Mouse (Mus musculus) hindbrain, embryonic 10.5 days (tissue): ENCODE measurements around the gene Cfap299. TPM values are rescaled to one million over a fixed set of nuclear protein-coding genes. Genes with fewer than 3 reads are reported as not detected.

Experiments
- DNase-seq: peaks from one replicate; pipeline ENCODE4 v3.0.0-alpha.2; 2017; ENCODE audit warnings: low spot score
- H3K27ac ChIP-seq: fragments of 300-500 bp; sonication (generic); 2 replicates; pipeline ENCODE4 v1.5.1; 2016; ENCODE audit warnings: mild to moderate bottlenecking, moderate library complexity
- H3K27me3 ChIP-seq: fragments of 300-500 bp; sonication (generic); 2 replicates; pipeline ENCODE4 v1.6.1; 2016; ENCODE audit warnings: mild to moderate bottlenecking; ENCODE audit not compliant: poor library complexity, insufficient read depth, severe bottlenecking
- H3K36me3 ChIP-seq: fragments of 300-500 bp; sonication (generic); 2 replicates; pipeline ENCODE4 v1.6.1; 2016; ENCODE audit warnings: mild to moderate bottlenecking, moderate library complexity
- H3K4me1 ChIP-seq: fragments of 300-500 bp; sonication (generic); replicated peaks from 2 replicates; pipeline ENCODE4 v1.6.1; 2016; ENCODE audit warnings: mild to moderate bottlenecking
- H3K4me3 ChIP-seq: fragments of 300-500 bp; sonication (generic); 2 replicates; pipeline ENCODE4 v1.5.1; 2016; ENCODE audit warnings: mild to moderate bottlenecking, moderate library complexity
- H3K9me3 ChIP-seq: fragments of 300-500 bp; sonication (generic); 2 replicates; pipeline ENCODE4 v1.6.1; 2016; ENCODE audit warnings: mild to moderate bottlenecking, moderate library complexity
- WGBS: fragments of 180-500 bp; shearing (Covaris S2); methylation state at CpG from one replicate; pipeline ENCODE4 v1.1.7; 2016; 5-methylcytosine and 5-hydroxymethylcytosine counted together
- polyA plus RNA-seq: library from polyadenylated mRNA; unstranded; fragments of >200 nt; fragmentation: Nextera tagmentation; extraction: Ambion mirVana; gene quantifications from 2 replicates; pipeline ENCODE4 v1.2.1, GENCODE M21; 2016

Gene Cfap299
- polyA plus RNA-seq, 1 experiment from 2014 or later: 2.2 TPM

DNA sequence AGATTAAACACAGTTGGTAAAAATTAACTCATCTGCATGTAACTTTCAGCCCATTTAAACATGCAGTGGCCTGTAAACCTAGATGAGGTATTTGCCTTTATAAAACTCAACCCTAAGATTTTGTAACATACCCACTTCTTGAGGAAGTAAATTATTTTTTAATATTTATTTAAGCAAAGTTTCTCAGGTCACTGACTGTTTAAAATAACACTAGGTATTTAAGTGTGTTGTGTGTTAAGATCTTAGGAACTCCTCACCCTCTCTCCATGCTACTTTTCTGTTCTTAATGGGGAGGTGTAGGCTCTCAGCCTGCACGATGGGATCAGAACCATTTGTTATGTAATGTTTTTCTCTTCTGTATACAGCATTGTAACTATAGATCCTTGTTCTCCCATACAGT, 156.1 kb downstream of the Cfap299 start:
- no peaks in the 10 kb centered on the region for H3K36me3 ChIP-seq

GRCm38 (mm10) chr5:98498317-98498716, 169.2 kb downstream of the Cfap299 start:
- no peaks in the 10 kb centered on the region for H3K9me3 ChIP-seq

More for the DNA sequence above, 156.1 kb downstream of the Cfap299 start:
- no peak overlapping the region for H3K27ac ChIP-seq
- no peak overlapping the region for H3K4me3 ChIP-seq
- H3K27me3 ChIP-seq: no peaks in the 10 kb centered on the region
- no peaks in the 10 kb centered on the region for H3K4me1 ChIP-seq
- no peak for DNase-seq
- WGBS: 80% methylated on average over 1 of the region's 1 CpGs
- no peaks in the 10 kb centered on the region for H3K9me3 ChIP-seq

GRCm38 (mm10) chr5:98516214-98516613, 187.1 kb downstream of the Cfap299 start:
- H3K9me3 ChIP-seq: no peaks in the 10 kb centered on the region
- H3K4me3 ChIP-seq: no peak overlapping the region
- 85% methylated on average over 7 of the region's 7 CpGs for WGBS
- no peaks in the 10 kb centered on the region for H3K4me1 ChIP-seq
- no peaks in the 10 kb centered on the region for H3K36me3 ChIP-seq
- DNase-seq: no peak
- no peak overlapping the region for H3K27ac ChIP-seq
- no peaks in the 10 kb centered on the region for H3K27me3 ChIP-seq

More at GRCm38 (mm10) chr5:98498317-98498716, 169.2 kb downstream of the Cfap299 start:
- Histone ChIP-seq H3K27me3 (no peaks in the 10 kb centered on the region), H3K4me1 (no peaks in the 10 kb centered on the region), H3K27ac (no peak overlapping the region), H3K36me3 (no peaks in the 10 kb centered on the region), H3K4me3 (no peak overlapping the region)
- no peak for DNase-seq
- WGBS: 89% methylated on average over 4 of the region's 4 CpGs

GRCm38 (mm10) chr5:98520118-98520517, 191.0 kb downstream of the Cfap299 start:
- Histone ChIP-seq H3K4me1 (no peaks in the 10 kb centered on the region), H3K36me3 (no peaks in the 10 kb centered on the region), H3K9me3 (no peaks in the 10 kb centered on the region), H3K27ac (no peak overlapping the region), H3K27me3 (no peaks in the 10 kb centered on the region), H3K4me3 (no peak overlapping the region)
- WGBS: 76% methylated on average over 2 of the region's 2 CpGs
- no peak for DNase-seq

DNA sequence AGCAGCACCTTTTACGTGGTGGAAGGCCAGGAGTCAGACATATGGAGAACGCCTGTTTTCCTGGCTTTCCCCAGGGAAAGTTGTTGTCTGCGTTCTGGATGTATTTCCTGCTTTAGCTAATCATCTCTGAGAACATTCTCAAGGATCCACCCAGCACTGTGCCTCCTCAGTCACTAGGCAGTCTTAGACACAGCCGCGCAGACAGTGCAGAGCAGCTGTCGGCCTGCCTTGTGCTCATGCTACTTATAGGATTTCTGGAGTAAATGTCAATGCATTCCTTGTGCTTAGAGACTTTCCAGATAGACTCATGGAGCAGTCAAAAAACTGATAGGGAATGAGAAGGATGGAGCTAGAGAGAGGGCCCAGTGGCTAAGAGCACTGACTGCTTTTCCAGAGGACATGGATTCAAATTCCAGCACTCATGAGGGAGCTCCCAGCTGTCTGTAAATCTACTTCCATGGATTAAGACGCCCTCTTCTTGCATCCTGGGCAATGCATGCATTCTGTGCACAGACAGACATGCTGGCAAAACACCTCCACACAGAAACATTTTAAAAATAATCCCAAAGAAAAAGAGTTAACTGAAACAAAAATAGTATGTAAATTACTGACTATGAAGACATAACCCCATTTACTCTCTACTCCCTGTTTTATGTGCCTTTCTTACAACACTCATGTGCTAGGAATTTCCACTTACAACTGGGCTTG, 193.3 kb downstream of the Cfap299 start:
- H3K9me3 ChIP-seq: no peaks in the 10 kb centered on the region
- no peak for DNase-seq
- H3K4me3 ChIP-seq: no peak overlapping the region
- no peaks in the 10 kb centered on the region for H3K4me1 ChIP-seq
- 94% methylated on average over 7 of the region's 7 CpGs for WGBS
- no peaks in the 10 kb centered on the region for H3K27me3 ChIP-seq
- H3K36me3 ChIP-seq: no peaks in the 10 kb centered on the region
- H3K27ac ChIP-seq: no peak overlapping the region

GRCm38 (mm10) chr5:98523050-98523449, 193.9 kb downstream of the Cfap299 start:
- H3K36me3 ChIP-seq: no peaks in the 10 kb centered on the region

GRCm38 (mm10) chr5:98523783-98524182, 194.7 kb downstream of the Cfap299 start:
- Histone ChIP-seq H3K36me3 (no peaks in the 10 kb centered on the region), H3K4me1 (no peaks in the 10 kb centered on the region), H3K27me3 (no peaks in the 10 kb centered on the region), H3K9me3 (no peaks in the 10 kb centered on the region), H3K27ac (no peak overlapping the region), H3K4me3 (no peak overlapping the region)
- DNase-seq: no peak
- 84% methylated on average over 1 of the region's 1 CpGs for WGBS

More at GRCm38 (mm10) chr5:98523050-98523449, 193.9 kb downstream of the Cfap299 start:
- H3K27me3 ChIP-seq: no peaks in the 10 kb centered on the region
- H3K4me1 ChIP-seq: no peaks in the 10 kb centered on the region
- no peak for DNase-seq
- WGBS: 81% methylated on average over 7 of the region's 7 CpGs
- H3K4me3 ChIP-seq: no peak overlapping the region
- H3K9me3 ChIP-seq: no peaks in the 10 kb centered on the region
- H3K27ac ChIP-seq: no peak overlapping the region

DNA sequence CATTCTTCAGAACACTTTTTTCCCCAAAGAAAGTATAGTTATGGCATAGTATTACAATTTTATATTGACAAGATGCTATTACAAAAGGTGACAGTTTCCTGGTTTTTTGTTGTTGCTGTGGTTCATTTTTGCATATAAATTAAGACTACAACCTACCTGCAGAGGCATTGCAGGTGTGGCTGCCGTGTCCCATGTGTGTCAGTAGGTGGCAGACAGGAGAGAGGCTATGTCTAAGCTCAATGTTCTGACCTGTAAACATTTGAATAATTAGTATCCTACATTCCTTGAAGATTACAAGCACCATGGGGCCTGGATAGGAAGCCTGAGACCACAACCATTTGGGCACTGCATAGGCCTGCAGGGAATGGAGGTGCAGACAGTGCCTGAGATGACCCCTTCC, 212.2 kb downstream of the Cfap299 start:
- no peak for DNase-seq
- WGBS: 89% methylated on average over 1 of the region's 1 CpGs

DNA sequence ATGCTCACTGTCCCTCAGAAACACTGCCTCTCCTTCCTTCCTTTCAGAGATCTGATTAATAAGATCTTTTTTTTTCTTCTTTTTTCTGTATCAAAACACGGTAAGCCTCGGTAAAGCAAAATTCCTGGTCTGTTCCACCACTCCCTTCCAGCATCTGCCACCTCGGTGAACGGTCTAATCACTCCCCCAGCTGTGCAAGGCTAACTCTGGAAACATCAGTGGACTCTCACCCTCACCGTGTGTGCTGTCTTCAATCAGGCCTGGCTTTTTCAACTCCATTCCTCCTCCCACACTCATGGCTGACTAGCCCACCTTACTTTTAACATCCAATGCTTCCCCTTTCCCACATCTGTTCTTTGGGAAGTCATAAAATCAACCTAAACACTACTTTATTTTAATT, 221.2 kb downstream of the Cfap299 start:
- Histone ChIP-seq H3K27ac (no peak overlapping the region), H3K27me3 (no peaks in the 10 kb centered on the region), H3K4me1 (peaks cover 6% of the 10 kb centered on the region; the same call in 1 of the 2 replicates), H3K9me3 (no peaks in the 10 kb centered on the region), H3K36me3 (no peaks in the 10 kb centered on the region), H3K4me3 (no peak overlapping the region)
- DNase-seq: no peak
- WGBS: 69% methylated on average over 5 of the region's 5 CpGs

More for the DNA sequence above, 212.2 kb downstream of the Cfap299 start:
- Histone ChIP-seq H3K4me1 (no peaks in the 10 kb centered on the region), H3K36me3 (no peaks in the 10 kb centered on the region), H3K4me3 (no peak overlapping the region), H3K27ac (no peak overlapping the region), H3K27me3 (no peaks in the 10 kb centered on the region), H3K9me3 (no peaks in the 10 kb centered on the region)

DNA sequence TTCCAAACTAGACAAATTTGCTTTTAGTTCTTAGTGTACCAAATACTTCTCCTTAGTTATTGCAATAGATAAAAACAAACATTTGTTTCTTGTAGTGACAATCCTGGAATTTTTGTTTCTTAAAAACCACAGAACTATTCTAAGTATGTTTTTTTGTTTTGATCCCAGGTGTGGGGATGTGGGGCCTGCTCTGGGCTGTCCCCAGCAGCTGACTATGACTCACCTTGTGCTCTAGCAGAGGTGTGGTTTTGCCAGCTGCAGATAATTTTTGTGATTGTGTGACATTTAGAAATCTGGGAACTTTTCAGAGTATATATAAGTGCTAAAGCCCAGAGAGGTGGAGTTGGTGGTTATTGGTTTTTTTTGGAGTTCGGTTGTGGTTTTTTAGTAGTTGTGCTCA, 221.8 kb downstream of the Cfap299 start:
- no peak for DNase-seq
- Histone ChIP-seq H3K9me3 (no peaks in the 10 kb centered on the region), H3K36me3 (no peaks in the 10 kb centered on the region), H3K27me3 (no peaks in the 10 kb centered on the region), H3K27ac (no peak overlapping the region), H3K4me3 (no peak overlapping the region), H3K4me1 (peaks cover 6% of the 10 kb centered on the region; the same call in 1 of the 2 replicates)
- 85% methylated on average over 1 of the region's 1 CpGs for WGBS

DNA sequence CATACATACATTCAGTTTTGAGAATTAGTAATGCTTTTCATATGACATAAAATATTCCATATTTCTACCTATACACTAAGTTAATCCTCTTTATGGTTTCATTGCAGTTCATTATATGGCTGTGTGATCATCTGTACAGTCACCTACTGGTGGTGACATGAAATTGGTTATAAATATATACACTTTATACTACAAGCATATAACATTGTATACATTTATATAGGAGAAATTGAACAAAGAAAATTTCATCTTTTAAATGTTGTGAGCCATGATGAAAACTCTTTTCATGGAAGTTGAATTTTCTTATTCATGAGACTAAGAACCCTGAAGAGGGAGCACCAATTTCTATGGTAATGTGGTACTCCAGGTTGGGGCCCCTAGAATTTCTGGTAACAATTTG, 223.3 kb downstream of the Cfap299 start, which contains the start of gene Gm11111:
TSS of gene Gm11111 (plus strand) at position 301 of the 400 bp plus-strand sequence.
- no peak for DNase-seq
- no peaks in the 10 kb centered on the region for H3K9me3 ChIP-seq
- H3K4me3 ChIP-seq: no peak within 1 kb of the TSS
- H3K27ac ChIP-seq: no peak within 1 kb of the TSS
- H3K4me1 ChIP-seq: peaks cover 6% of the 10 kb centered on the region; the same call in 1 of the 2 replicates
- H3K27me3 ChIP-seq: no peaks in the 10 kb centered on the region
- H3K36me3 ChIP-seq: no peaks in the 10 kb centered on the region

- Histone ChIP-seq H3K9me3 (no peaks in the 10 kb centered on the region), H3K4me1 (peaks cover 6% of the 10 kb centered on the region; the same call in 1 of the 2 replicates), H3K27ac (no peak overlapping the region), H3K27me3 (no peaks in the 10 kb centered on the region), H3K4me3 (no peak overlapping the region), H3K36me3 (no peaks in the 10 kb centered on the region)
- DNase-seq: no peak
- 69% methylated on average over 7 of the region's 7 CpGs for WGBS
Measured at GRCm38 (mm10) chr5:98552811-98553601, 223.9 kb downstream of the Cfap299 start.

GRCm38 (mm10) chr5:98561301-98561700, 232.2 kb downstream of the Cfap299 start:
- Histone ChIP-seq H3K4me1 (peaks cover 33% of the 10 kb centered on the region), H3K9me3 (no peaks in the 10 kb centered on the region), H3K4me3 (no peak overlapping the region), H3K27ac (no peak overlapping the region), H3K27me3 (no peaks in the 10 kb centered on the region), H3K36me3 (no peaks in the 10 kb centered on the region)
- 38% methylated on average over 4 of the region's 4 CpGs for WGBS
- DNase-seq: no peak
